Mouse (Mus musculus): ENCODE measurements around the gene Rybp. TPM values are rescaled to one million over a fixed set of nuclear protein-coding genes. Genes with fewer than 3 reads are reported as not detected.

The Rybp gene
- polyA plus RNA-seq, 1 experiment: 8.6 TPM

- Histone ChIP-seq H3K27ac (replicated peaks; ENCODE audit: low read depth, low read length) (no peak overlapping the region), H3K4me1 (ENCODE audit: control insufficient read depth, insufficient read depth, insufficient read length, low read length) (peaks cover 9% of the 10 kb centered on the region; the same call in 1 of the 2 replicates), H3K4me3 (ENCODE audit: insufficient read depth, low read depth, low read length) (no peak overlapping the region)
These were observed 68.5 kb downstream of the Rybp start for GRCm38 (mm10) chr6:100218541-100219341.

- no peak overlapping the region for H3K4me3 ChIP-seq (ENCODE audit: insufficient read depth, low read depth, low read length)
- peaks cover 9% of the 10 kb centered on the region; the same call in 1 of the 2 replicates for H3K4me1 ChIP-seq (ENCODE audit: control insufficient read depth, insufficient read depth, insufficient read length, low read length)
- no peak overlapping the region for H3K27ac ChIP-seq (replicated peaks; ENCODE audit: low read depth, low read length)
These were observed 69.8 kb downstream of the Rybp start for GRCm38 (mm10) chr6:100217507-100217906.

- Histone ChIP-seq H3K27ac (replicated peaks; ENCODE audit: low read depth, low read length) (no peak overlapping the region), H3K4me3 (ENCODE audit: insufficient read depth, low read depth, low read length) (no peak overlapping the region), H3K4me1 (ENCODE audit: control insufficient read depth, insufficient read depth, insufficient read length, low read length) (peaks cover 9% of the 10 kb centered on the region; the same call in 1 of the 2 replicates)
These were observed 70.3 kb downstream of the Rybp start for GRCm38 (mm10) chr6:100216945-100217344.

GRCm38 (mm10) chr6:100215809-100216208 is 71.5 kb downstream of the Rybp start:
- no peak overlapping the region for H3K4me3 ChIP-seq (ENCODE audit: insufficient read depth, low read depth, low read length)
- peaks cover 9% of the 10 kb centered on the region; the same call in 1 of the 2 replicates for H3K4me1 ChIP-seq (ENCODE audit: control insufficient read depth, insufficient read depth, insufficient read length, low read length)
- H3K27ac ChIP-seq (replicated peaks; ENCODE audit: low read depth, low read length): no peak overlapping the region

- no peak overlapping the region for H3K27ac ChIP-seq (replicated peaks; ENCODE audit: low read depth, low read length)
- H3K4me1 ChIP-seq (ENCODE audit: control insufficient read depth, insufficient read depth, insufficient read length, low read length): peaks cover 9% of the 10 kb centered on the region; the same call in 1 of the 2 replicates
- no peak overlapping the region for H3K4me3 ChIP-seq (ENCODE audit: insufficient read depth, low read depth, low read length)
These were observed 73.0 kb downstream of the Rybp start for GRCm38 (mm10) chr6:100214132-100214913.

- peaks cover 9% of the 10 kb centered on the region; the same call in 1 of the 2 replicates for H3K4me1 ChIP-seq (ENCODE audit: control insufficient read depth, insufficient read depth, insufficient read length, low read length)
- H3K4me3 ChIP-seq (ENCODE audit: insufficient read depth, low read depth, low read length): no peak overlapping the region
- H3K27ac ChIP-seq (replicated peaks; ENCODE audit: low read depth, low read length): no peak overlapping the region
These were observed 73.7 kb downstream of the Rybp start for GRCm38 (mm10) chr6:100213596-100213995.

- Histone ChIP-seq H3K27ac (replicated peaks; ENCODE audit: low read depth, low read length) (no peak overlapping the region), H3K4me1 (ENCODE audit: control insufficient read depth, insufficient read depth, insufficient read length, low read length) (peaks cover 9% of the 10 kb centered on the region; the same call in 1 of the 2 replicates)
These were observed 74.5 kb downstream of the Rybp start for GRCm38 (mm10) chr6:100212820-100213219.

GRCm38 (mm10) chr6:100211646-100212045 is 75.6 kb downstream of the Rybp start:
- Histone ChIP-seq H3K4me1 (ENCODE audit: control insufficient read depth, insufficient read depth, insufficient read length, low read length) (peaks cover 10% of the 10 kb centered on the region; the same call in 1 of the 2 replicates), H3K4me3 (ENCODE audit: insufficient read depth, low read depth, low read length) (no peak overlapping the region), H3K27ac (replicated peaks; ENCODE audit: low read depth, low read length) (no peak overlapping the region)

More at GRCm38 (mm10) chr6:100212820-100213219, 74.5 kb downstream of the Rybp start:
- H3K4me3 ChIP-seq (ENCODE audit: insufficient read depth, low read depth, low read length): no peak overlapping the region

- Histone ChIP-seq H3K27ac (replicated peaks; ENCODE audit: low read depth, low read length) (no peak overlapping the region), H3K4me1 (ENCODE audit: control insufficient read depth, insufficient read depth, insufficient read length, low read length) (peaks cover 6% of the 10 kb centered on the region; the same call in 1 of the 2 replicates)
These were observed 76.8 kb downstream of the Rybp start for GRCm38 (mm10) chr6:100210517-100210916.

GRCm38 (mm10) chr6:100206741-100207275 is 80.5 kb downstream of the Rybp start:
- no peak overlapping the region for H3K4me3 ChIP-seq (ENCODE audit: insufficient read depth, low read depth, low read length)
- H3K4me1 ChIP-seq (ENCODE audit: control insufficient read depth, insufficient read depth, insufficient read length, low read length): peaks cover 2% of the 10 kb centered on the region; the same call in 1 of the 2 replicates
- no peak overlapping the region for H3K27ac ChIP-seq (replicated peaks; ENCODE audit: low read depth, low read length)

More at GRCm38 (mm10) chr6:100210517-100210916, 76.8 kb downstream of the Rybp start:
- H3K4me3 ChIP-seq (ENCODE audit: insufficient read depth, low read depth, low read length): no peak overlapping the region

- Histone ChIP-seq H3K4me1 (ENCODE audit: control insufficient read depth, insufficient read depth, insufficient read length, low read length) (peaks cover 2% of the 10 kb centered on the region; the same call in 1 of the 2 replicates), H3K27ac (replicated peaks; ENCODE audit: low read depth, low read length) (no peak overlapping the region), H3K4me3 (ENCODE audit: insufficient read depth, low read depth, low read length) (no peak overlapping the region)
These were observed 81.0 kb downstream of the Rybp start for GRCm38 (mm10) chr6:100206261-100206660.

- H3K4me3 ChIP-seq (ENCODE audit: insufficient read depth, low read depth, low read length): no peak overlapping the region
- H3K4me1 ChIP-seq (ENCODE audit: control insufficient read depth, insufficient read depth, insufficient read length, low read length): peaks cover 2% of the 10 kb centered on the region; the same call in 1 of the 2 replicates
- H3K27ac ChIP-seq (replicated peaks; ENCODE audit: low read depth, low read length): no peak overlapping the region
These were observed 82.8 kb downstream of the Rybp start for GRCm38 (mm10) chr6:100204436-100204835.

GRCm38 (mm10) chr6:100203492-100203891 is 83.8 kb downstream of the Rybp start:
- Histone ChIP-seq H3K27ac (replicated peaks; ENCODE audit: low read depth, low read length) (no peak overlapping the region), H3K4me3 (ENCODE audit: insufficient read depth, low read depth, low read length) (no peak overlapping the region), H3K4me1 (ENCODE audit: control insufficient read depth, insufficient read depth, insufficient read length, low read length) (peaks cover 2% of the 10 kb centered on the region; the same call in 1 of the 2 replicates)

GRCm38 (mm10) chr6:100202091-100202490 is 85.2 kb downstream of the Rybp start:
- Histone ChIP-seq H3K27ac (replicated peaks; ENCODE audit: low read depth, low read length) (no peak overlapping the region), H3K4me1 (ENCODE audit: control insufficient read depth, insufficient read depth, insufficient read length, low read length) (peaks cover 2% of the 10 kb centered on the region; the same call in 1 of the 2 replicates), H3K4me3 (ENCODE audit: insufficient read depth, low read depth, low read length) (no peak overlapping the region)

GRCm38 (mm10) chr6:100197102-100197501 is 90.2 kb downstream of the Rybp start:
- no peak overlapping the region for H3K4me3 ChIP-seq (ENCODE audit: insufficient read depth, low read depth, low read length)
- peaks cover 6% of the 10 kb centered on the region for H3K4me1 ChIP-seq (ENCODE audit: control insufficient read depth, insufficient read depth, insufficient read length, low read length)
- H3K27ac ChIP-seq (replicated peaks; ENCODE audit: low read depth, low read length): no peak overlapping the region
